Mouse (Mus musculus): Measurements from ENCODE around the gene Myh10.
"Not testable (repeated sequence)": the region's sequence is repeated elsewhere in the genome, so short reads cannot be mapped to it uniquely, and the experiment has no call there.

Myh10 gene

DNA sequence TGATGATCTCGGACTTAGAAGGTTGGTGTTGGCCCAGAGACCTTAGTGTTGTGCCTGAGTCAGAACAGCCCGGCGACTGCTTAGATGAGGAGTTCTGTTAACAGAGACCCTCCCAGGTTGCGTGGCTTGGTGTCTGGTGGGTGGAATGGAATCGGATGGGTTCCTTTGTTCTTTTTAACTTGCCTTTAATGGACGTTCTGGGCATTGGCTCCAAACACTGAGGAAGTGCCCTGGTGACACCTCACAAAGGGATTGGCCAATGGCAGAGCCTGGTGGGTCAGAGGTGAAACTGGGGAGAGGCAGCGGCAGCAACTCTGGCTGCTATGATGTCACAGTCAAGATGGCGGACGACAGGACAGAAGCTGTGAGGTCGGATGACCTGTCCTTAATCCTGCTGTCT is 99.4 kb downstream of the Myh10 start:
- no peak for DNase-seq (ENCODE audit: low spot score)

DNA sequence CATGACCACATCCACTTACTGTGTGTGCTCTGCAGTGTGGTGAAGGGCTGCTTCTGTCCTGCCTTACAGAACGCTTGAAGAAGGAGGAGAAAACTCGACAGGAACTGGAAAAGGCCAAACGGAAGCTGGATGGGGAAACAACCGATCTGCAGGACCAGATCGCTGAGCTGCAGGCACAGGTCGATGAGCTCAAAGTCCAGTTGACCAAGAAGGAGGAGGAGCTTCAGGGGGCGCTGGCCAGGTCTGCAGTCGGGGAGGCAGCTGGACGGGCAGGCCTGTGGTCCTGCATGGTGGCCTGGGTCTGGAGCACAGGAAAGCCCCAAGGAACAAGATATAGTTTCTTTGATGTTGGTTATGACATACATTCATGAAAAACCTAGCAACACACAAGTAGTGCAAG is 100.4 kb downstream of the Myh10 start:
- peak; percentile 78 for DNase-seq (ENCODE audit: low spot score)

- DNase-seq (ENCODE audit: low spot score), result no peak
These were observed 106.9 kb downstream of the Myh10 start for GRCm38 (mm10) chr11:68798258-68798657.

- no peak for DNase-seq (ENCODE audit: low spot score)
These were observed 113.8 kb downstream of the Myh10 start for GRCm38 (mm10) chr11:68805148-68805547.

DNA sequence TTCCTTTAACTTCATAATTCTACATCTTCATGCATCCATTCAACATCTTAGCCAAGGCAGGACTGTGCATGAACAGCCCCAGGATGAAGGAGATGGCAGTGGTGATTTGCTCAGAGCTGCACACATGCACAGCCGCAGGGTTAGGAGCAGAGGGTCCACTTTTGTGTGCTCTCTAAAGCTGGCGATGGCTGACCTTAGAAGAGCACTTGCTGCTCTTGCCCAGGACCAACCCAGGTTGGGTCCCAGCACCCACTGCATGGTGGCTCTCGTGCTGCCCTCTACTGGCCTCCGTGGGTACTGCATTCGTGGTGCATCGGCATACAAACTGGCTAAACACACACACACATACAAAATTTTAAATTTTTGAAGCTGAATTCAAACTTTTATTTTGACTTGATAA is 116.4 kb downstream of the Myh10 start:
- DNase-seq (ENCODE audit: low spot score), result peak; percentile 53

GRCm38 (mm10) chr11:68811881-68812577 is 120.7 kb downstream of the Myh10 start:
- no peak for DNase-seq (ENCODE audit: low spot score)

- no peak for DNase-seq (ENCODE audit: low spot score)
These were observed 127.1 kb downstream of the Myh10 start for GRCm38 (mm10) chr11:68818416-68818815.

- no peak for DNase-seq (ENCODE audit: low spot score)
These were observed 128.0 kb downstream of the Myh10 start for GRCm38 (mm10) chr11:68819226-68819805.

- no peak for DNase-seq (ENCODE audit: low spot score)
These were observed 131.0 kb downstream of the Myh10 start for GRCm38 (mm10) chr11:68822326-68822725.

DNA sequence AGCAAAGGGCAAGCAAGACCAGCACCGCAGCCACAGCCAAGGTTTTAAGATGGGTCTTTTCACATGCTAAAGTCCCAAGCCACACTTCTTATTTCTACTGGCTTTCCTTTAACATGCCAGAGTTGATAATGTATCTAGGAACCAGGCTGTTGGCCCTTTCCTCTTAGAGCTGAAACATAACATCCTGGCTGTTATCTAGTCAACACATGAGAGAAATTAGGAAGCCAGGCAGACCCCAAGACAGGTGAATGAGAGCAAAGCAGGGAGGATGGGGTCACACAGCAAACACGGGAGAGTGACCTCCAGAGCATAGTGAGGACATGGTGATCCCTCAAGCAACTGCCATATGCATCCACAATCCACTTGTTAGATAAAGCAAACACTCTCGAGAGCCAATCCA is 135.4 kb downstream of the Myh10 start:
- DNase-seq (ENCODE audit: low spot score), result no peak

DNA sequence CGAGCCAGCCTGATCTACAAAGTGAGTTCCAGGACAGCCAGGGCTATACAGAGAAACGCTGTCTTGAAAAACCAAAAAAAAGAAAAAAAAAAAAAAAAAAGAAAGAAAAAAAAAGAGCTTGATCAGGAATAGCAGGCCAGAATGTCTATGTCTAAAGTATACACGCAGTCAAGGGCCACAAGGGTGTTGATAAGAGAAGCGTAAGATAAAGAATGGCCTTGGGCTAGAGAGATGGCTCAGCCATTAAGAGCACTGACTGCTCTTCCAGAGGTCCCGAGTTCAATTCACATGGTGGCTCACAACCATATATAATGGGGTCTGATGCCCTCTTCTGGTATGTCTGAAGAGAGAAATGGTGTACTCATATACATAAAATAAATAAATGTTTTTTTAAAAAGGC is 140.2 kb downstream of the Myh10 start:
- not testable (repeated sequence) for DNase-seq (ENCODE audit: low spot score)

DNA sequence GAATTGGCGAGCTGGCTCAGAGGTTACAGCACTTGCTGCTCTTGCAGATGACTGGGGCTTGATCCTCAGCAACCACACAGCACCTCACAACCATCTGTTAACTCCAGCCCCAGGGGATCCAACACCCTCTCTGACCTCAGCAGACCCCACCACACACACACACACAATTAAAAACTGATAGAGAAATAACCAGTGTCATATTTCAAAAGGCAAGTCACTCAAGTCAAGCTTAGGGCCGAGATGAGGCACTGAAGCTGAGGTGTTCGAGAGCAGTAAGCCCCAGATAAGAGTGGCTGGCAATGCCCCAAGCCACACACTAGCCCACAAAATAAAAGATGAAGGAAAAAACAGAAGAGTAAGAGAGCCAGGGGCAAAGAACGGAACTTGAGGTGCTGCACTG is 141.4 kb downstream of the Myh10 start:
- no peak for DNase-seq (ENCODE audit: low spot score)

GRCm38 (mm10) chr11:68833593-68833992 is 142.2 kb downstream of the Myh10 start:
- DNase-seq (ENCODE audit: low spot score), result no peak

DNA sequence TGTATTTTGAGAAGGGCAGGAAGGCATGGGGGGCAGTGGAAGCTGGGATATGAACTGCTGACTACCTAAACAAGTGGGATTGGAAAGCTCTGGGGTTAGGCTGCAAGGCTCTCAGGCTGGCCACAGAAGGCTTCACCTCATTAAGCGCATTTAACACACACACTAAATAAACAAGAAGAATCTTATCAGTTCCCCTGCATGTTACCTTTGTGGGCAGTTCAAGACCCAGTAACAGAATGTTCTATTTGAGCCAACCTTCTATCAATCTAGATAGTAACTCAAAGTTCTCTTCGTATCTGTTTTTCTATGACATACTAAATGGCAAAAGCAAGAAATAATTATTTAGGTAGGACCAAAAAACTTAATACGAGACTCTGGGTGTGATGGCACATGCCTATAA is 143.7 kb downstream of the Myh10 start:
- DNase-seq (ENCODE audit: low spot score), result no peak

DNA sequence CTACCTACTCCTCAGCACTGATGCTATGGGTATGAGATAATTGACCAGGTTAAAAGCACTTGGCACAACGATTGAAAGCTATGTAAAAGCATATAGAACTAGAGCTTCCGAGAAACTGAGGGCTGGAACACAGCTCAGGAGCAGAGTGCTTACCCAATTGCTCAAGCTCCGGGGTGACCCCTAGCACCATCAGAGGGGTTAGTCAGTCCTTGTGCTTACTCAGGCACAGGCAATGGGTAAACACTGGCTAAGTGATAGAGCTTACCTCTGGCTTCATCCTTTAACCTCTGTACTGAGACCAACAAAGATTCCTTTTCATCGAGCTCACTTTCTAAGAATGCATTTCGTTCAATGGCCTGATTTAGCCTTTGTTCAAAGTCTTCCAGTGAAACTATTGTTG is 148.2 kb downstream of the Myh10 start:
- DNase-seq (ENCODE audit: low spot score), result peak; percentile 67

GRCm38 (mm10) chr11:68850862-68851261 is 159.5 kb downstream of the Myh10 start:
- no peak for DNase-seq (ENCODE audit: low spot score)

GRCm38 (mm10) chr11:68851644-68852485 is 160.5 kb downstream of the Myh10 start:
- DNase-seq (ENCODE audit: low spot score), result peak; percentile 37

- DNase-seq (ENCODE audit: low spot score), result no peak
These were observed 161.1 kb downstream of the Myh10 start for GRCm38 (mm10) chr11:68852486-68852901.

DNA sequence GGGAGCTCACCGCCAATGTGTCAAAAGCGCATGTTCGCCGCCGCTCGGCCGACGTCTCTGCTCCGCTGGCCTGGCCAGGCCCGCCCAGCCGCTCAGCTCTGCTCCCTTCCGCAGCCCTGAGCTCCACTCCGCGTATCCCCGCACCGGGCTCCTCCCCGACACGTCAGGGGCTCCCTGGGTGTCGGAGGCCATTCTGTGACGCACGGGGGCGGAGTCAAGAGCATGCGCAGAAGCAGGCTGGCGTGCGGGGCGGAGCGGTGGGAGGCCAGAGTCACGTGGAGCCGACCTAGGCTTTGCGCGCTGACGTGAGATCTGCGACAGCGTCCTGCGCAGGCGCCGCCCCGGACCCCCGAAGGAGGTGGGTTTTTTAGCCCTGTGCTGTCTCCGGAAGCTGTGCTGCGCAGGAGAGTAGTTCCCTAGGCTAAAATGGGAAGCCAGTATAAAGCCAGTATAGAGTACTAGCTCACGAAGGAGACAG is 161.6 kb downstream of the Myh10 start:
- DNase-seq (ENCODE audit: low spot score), result peak; percentile 100

DNA sequence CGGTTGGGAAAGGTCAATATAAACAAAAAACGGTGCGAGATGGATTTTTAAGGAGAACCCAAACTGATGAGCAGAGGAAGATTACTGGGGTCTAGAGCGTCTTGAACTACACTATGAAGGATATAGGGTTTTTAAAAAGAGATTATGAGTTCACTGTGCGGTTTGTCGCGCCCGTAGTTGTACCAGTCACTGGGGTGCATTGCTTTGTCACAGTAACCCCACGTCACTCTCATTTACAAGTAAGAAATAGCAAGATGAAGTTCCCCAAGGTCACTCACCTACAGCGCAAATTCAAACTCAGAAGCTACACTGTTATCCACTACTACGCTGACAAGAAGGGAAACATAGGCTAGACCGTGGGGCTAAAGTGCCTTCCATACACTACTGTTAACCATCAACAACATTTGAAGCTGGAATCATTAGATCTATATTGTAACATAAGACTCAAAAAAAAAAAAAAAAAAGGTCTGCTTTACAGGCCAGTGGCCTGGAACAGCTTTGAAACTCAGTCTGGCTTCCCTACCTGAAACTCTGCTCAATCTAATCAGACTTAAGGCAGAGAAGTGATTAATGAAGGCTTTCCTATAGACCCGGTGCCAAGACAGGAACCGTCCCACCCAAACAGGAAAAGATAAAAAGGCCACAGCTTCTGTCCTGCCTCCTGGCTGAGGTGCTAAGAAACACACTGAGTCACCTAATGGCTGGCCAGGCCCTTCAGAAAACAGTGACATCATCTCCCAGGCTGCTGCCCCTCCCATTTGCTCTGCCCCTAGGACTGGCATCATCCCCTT is 162.4 kb downstream of the Myh10 start:
- peak; percentile 21 for DNase-seq (ENCODE audit: low spot score)

DNA sequence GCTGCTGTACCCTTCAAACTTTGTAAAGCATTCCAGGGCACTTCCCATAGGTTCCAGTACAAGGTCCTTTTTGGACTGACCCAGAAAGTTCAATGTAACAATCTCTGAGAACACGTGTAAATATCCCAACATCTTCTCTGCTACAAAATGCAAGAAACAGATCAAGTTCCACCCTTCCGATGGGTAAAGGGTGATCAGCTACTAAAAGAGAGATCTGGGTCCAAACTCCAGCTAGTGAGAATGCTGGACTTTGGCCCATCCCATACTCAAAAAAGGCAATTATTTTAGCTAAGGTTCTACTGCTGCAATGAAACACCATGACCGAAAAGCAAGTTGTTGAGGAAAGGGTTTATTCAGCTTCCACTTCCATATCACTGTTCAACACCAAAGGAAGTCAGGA is 163.3 kb downstream of the Myh10 start:
- DNase-seq (ENCODE audit: low spot score), result no peak

DNA sequence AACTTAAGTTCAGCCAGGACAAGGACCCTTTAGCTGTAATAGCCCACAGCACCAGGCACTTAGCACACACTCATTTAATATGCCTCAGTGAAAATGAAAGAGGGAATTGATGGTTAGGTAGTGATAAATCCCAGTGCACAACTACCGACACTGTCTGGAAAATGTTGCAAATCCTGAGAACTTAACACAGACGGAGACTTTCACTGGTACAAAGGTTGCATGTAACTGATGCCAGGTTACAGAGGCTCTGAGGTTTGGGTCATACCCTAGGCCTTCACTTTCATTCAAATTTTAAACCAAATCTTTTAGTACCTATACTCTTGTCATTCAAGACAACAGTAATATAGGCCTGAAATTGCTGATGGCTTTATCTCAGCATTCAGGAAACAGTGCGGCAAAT is 166.0 kb downstream of the Myh10 start:
- DNase-seq (ENCODE audit: low spot score), result no peak
